Mouse (Mus musculus): Measurements from ENCODE around the gene Sap30. TPM values are rescaled to one million over a fixed set of nuclear protein-coding genes. Genes with fewer than 3 reads are reported as not detected.
"Not testable (repeated sequence)": the region's sequence is repeated elsewhere in the genome, so short reads cannot be mapped to it uniquely, and the experiment has no call there.

Sap30 gene
- polyA plus RNA-seq, 1 experiment, result 17.9 TPM

- under 1% methylated on average over 31 of the region's 31 CpGs for WGBS
- Histone ChIP-seq H3K4me3 (ENCODE audit: low read depth, low read length) (peak overlapping the region; percentile 96), H3K27ac (ENCODE audit: insufficient read depth, low read depth, low read length) (peak overlapping the region; percentile 32; the same call in 1 of the 2 replicates), H3K4me1 (ENCODE audit: control insufficient read depth, insufficient read depth, insufficient read length, low read length) (no peaks in the 10 kb centered on the region; the same call in 1 of the 2 replicates), H3K36me3 (ENCODE audit: control insufficient read depth, insufficient read depth, low read length) (peaks cover 11% of the 10 kb centered on the region), H3K27me3 (ENCODE audit: control insufficient read depth, insufficient read depth, low read length) (no peaks in the 10 kb centered on the region)
- TF ChIP-seq POLR2A (IDR thresholded peaks at IDR 0.05; ENCODE audit: low read depth, low read length) (no peak), CTCF (IDR thresholded peaks at IDR 0.05; ENCODE audit: extremely low read depth, insufficient read length, insufficient replicate concordance, low read depth, low read length) (no peak)
Measured at GRCm38 (mm10) chr8:57510791-57511315, 23.2 kb upstream of the Sap30 start.

DNA sequence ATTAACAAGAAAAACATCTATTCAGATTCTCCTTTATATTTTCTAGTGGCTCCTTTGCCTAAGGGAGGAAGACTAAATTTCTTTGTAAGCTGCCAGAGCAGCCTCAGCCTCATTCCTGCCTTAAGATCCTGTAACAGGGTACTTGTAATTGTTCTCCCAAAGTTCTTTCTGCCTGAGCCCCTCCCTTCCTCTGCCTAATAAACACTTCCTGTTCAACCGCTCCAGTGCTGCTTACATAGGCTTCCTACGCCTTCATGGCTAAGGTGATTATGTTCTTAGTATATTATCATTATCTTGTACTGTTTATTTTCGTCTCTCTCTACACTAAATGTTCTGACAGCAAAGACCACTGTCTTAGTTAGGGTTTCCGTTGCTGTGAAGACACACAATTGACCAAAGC is 21.0 kb upstream of the Sap30 start:
- Histone ChIP-seq H3K27me3 (ENCODE audit: control insufficient read depth, insufficient read depth, low read length) (no peaks in the 10 kb centered on the region), H3K36me3 (ENCODE audit: control insufficient read depth, insufficient read depth, low read length) (peaks cover 3% of the 10 kb centered on the region), H3K4me1 (ENCODE audit: control insufficient read depth, insufficient read depth, insufficient read length, low read length) (peaks cover 4% of the 10 kb centered on the region; the same call in 1 of the 2 replicates), H3K4me3 (ENCODE audit: low read depth, low read length) (no peak overlapping the region), H3K27ac (ENCODE audit: insufficient read depth, low read depth, low read length) (no peak overlapping the region)
- 78% methylated on average over 4 of the region's 4 CpGs for WGBS
- TF ChIP-seq CTCF (IDR thresholded peaks at IDR 0.05; ENCODE audit: extremely low read depth, insufficient read length, insufficient replicate concordance, low read depth, low read length), result no peak
- no peak for TF ChIP-seq POLR2A (IDR thresholded peaks at IDR 0.05; ENCODE audit: low read depth, low read length)

DNA sequence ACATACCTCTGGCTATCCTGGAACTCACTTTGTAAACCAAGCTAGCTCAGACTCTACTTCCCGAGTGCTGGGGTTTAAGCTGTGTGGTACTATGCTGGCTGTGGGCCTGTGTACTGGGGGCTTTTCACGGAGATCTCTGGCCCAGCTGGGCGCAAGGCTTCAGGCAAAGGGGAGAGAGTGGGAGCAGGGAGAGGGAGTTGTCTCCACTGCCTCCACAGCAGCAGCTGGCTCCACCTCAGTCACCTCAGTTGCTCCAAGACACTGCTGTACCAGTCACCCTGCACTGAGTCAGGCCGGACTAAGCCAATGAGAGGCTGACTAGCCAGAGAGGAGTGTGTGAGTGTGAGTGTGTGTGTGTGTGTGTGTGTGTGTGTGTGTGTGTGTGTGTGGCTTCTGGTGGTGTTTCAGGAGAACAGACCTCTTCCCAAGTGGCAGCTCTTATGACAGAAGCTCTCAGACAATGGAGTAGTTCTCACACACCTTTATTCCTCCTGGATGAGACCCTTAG is 19.9 kb upstream of the Sap30 start:
- TF ChIP-seq POLR2A (IDR thresholded peaks at IDR 0.05; ENCODE audit: low read depth, low read length) (no peak), CTCF (IDR thresholded peaks at IDR 0.05; ENCODE audit: extremely low read depth, insufficient read length, insufficient replicate concordance, low read depth, low read length) (no peak)
- WGBS, result 90% methylated on average over 4 of the region's 4 CpGs
- H3K4me3 ChIP-seq (ENCODE audit: low read depth, low read length), result no peak overlapping the region

GRCm38 (mm10) chr8:57505500-57505899 is 17.8 kb upstream of the Sap30 start:
- WGBS, result 63% methylated on average over 1 of the region's 1 CpGs
- H3K4me1 ChIP-seq (ENCODE audit: control insufficient read depth, insufficient read depth, insufficient read length, low read length); H3K27ac ChIP-seq (ENCODE audit: insufficient read depth, low read depth, low read length); H3K36me3 ChIP-seq (ENCODE audit: control insufficient read depth, insufficient read depth, low read length); H3K27me3 ChIP-seq (ENCODE audit: control insufficient read depth, insufficient read depth, low read length); H3K4me3 ChIP-seq (ENCODE audit: low read depth, low read length): not testable (repeated sequence)

More for the DNA sequence above, 19.9 kb upstream of the Sap30 start:
- H3K36me3 ChIP-seq (ENCODE audit: control insufficient read depth, insufficient read depth, low read length), result no peaks in the 10 kb centered on the region
- H3K4me1 ChIP-seq (ENCODE audit: control insufficient read depth, insufficient read depth, insufficient read length, low read length), result peaks cover 4% of the 10 kb centered on the region; the same call in 1 of the 2 replicates
- no peak overlapping the region for H3K27ac ChIP-seq (ENCODE audit: insufficient read depth, low read depth, low read length)
- no peaks in the 10 kb centered on the region for H3K27me3 ChIP-seq (ENCODE audit: control insufficient read depth, insufficient read depth, low read length)

DNA sequence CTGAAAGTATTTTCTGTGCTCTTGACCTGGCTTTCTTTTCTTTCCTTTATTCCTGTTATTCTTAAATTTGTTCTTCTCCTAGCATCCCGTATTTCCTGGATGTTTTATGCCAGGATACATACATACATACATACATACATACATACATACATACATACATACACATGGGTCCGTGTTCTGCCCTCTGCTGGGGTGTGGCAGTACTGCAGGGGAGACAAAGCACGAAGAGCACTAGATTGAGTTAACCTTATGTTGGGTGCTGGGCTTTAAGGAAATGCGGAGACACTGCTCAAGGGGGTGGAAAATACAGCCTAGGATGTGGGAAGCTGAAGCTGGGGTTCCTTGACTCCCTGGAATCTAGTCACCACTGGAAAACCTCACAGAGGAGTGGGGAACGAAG is 16.0 kb upstream of the Sap30 start:
- Histone ChIP-seq H3K36me3 (ENCODE audit: control insufficient read depth, insufficient read depth, low read length) (no peaks in the 10 kb centered on the region), H3K4me1 (ENCODE audit: control insufficient read depth, insufficient read depth, insufficient read length, low read length) (peaks cover 9% of the 10 kb centered on the region; the same call in 1 of the 2 replicates), H3K27me3 (ENCODE audit: control insufficient read depth, insufficient read depth, low read length) (no peaks in the 10 kb centered on the region), H3K27ac (ENCODE audit: insufficient read depth, low read depth, low read length) (no peak overlapping the region), H3K4me3 (ENCODE audit: low read depth, low read length) (no peak overlapping the region)
- TF ChIP-seq CTCF (IDR thresholded peaks at IDR 0.05; ENCODE audit: extremely low read depth, insufficient read length, insufficient replicate concordance, low read depth, low read length) (peak; percentile 77; the same call in 1 of the 2 replicates), POLR2A (IDR thresholded peaks at IDR 0.05; ENCODE audit: low read depth, low read length) (no peak)
- 45% methylated on average over 5 of the region's 5 CpGs for WGBS

DNA sequence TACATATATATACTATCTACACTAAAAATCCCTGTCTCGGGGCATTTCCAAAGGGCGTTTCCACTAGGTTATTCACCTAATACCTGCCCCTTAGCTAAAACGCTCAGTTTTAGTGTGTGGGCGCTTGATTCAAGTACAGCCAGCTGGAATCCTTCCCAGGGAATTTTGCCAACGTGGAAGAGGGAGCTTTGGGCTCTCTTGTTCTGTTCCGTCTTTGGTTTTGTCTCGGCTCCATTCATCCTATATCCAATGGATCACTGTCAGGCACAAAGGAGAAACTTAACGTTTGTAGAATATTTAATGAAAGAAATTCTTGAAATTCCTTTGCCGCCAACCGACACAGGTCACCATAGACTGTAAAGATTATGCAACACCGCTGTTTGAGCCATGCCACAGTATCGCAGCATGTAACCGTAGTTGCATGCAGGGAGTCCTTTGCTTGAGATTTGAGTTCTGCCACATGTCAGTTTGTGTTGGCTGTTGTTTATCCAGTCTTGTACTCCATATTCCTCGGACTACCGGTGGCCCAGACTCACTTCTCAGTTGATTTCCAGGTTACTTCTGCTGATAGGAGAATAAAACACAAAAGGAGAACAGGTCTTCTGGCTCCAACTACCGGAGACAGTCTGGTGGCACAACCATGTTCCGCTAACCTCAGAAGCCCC is 11.3 kb upstream of the Sap30 start:
- Histone ChIP-seq H3K27ac (ENCODE audit: insufficient read depth, low read depth, low read length) (0 out of 2 replicates have a peak overlapping the region, but pooled peaks have one; percentile 15), H3K36me3 (ENCODE audit: control insufficient read depth, insufficient read depth, low read length) (no peaks in the 10 kb centered on the region), H3K4me1 (ENCODE audit: control insufficient read depth, insufficient read depth, insufficient read length, low read length) (peaks cover 5% of the 10 kb centered on the region; the same call in 1 of the 2 replicates), H3K27me3 (ENCODE audit: control insufficient read depth, insufficient read depth, low read length) (no peaks in the 10 kb centered on the region), H3K4me3 (ENCODE audit: low read depth, low read length) (peak overlapping the region; percentile 15; the same call in 1 of the 2 replicates)
- no peak for TF ChIP-seq POLR2A (IDR thresholded peaks at IDR 0.05; ENCODE audit: low read depth, low read length)
- 22% methylated on average over 17 of the region's 17 CpGs for WGBS

- Histone ChIP-seq H3K4me1 (ENCODE audit: control insufficient read depth, insufficient read depth, insufficient read length, low read length) (peaks cover 5% of the 10 kb centered on the region; the same call in 1 of the 2 replicates), H3K27me3 (ENCODE audit: control insufficient read depth, insufficient read depth, low read length) (no peaks in the 10 kb centered on the region), H3K4me3 (ENCODE audit: low read depth, low read length) (no peak overlapping the region), H3K36me3 (ENCODE audit: control insufficient read depth, insufficient read depth, low read length) (no peaks in the 10 kb centered on the region), H3K27ac (ENCODE audit: insufficient read depth, low read depth, low read length) (no peak overlapping the region)
- TF ChIP-seq POLR2A (IDR thresholded peaks at IDR 0.05; ENCODE audit: low read depth, low read length), result no peak
- TF ChIP-seq CTCF (IDR thresholded peaks at IDR 0.05; ENCODE audit: extremely low read depth, insufficient read length, insufficient replicate concordance, low read depth, low read length), result no peak
- 25% methylated on average over 8 of the region's 8 CpGs for WGBS
Measured at GRCm38 (mm10) chr8:57498494-57498846, 10.8 kb upstream of the Sap30 start.
